Mouse (Mus musculus): ENCODE data around the gene Ackr4. TPM values are rescaled to one million over a fixed set of nuclear protein-coding genes. Genes with fewer than 3 reads are reported as not detected.

Ackr4 gene
- polyA plus RNA-seq, 2 experiments: 0.11 to 0.24 TPM

GRCm38 (mm10) chr9:104064571-104064970 lies 62.2 kb downstream of the Ackr4 start:
- WGBS (ENCODE audit: insufficient replicate concordance): 18% methylated on average over 1 of the region's 1 CpGs
- DNase-seq (ENCODE audit: low read depth in 3 of 3, low spot score in 3 of 3): no peak
- no peaks in the 10 kb centered on the region for H3K36me3 ChIP-seq (replicated peaks; ENCODE audit: control insufficient read depth, insufficient read depth, low read depth)
- peak overlapping the region in 1 of 2 experiments; percentile 99; a peak in 1 of 4 replicates for H3K4me3 ChIP-seq (ENCODE audit: insufficient read depth in 1 of 2, low read depth in 2 of 2, low read length in 2 of 2)
- H3K9ac ChIP-seq (replicated peaks): no peak overlapping the region
- TF ChIP-seq EP300 (IDR thresholded peaks at IDR 0.05; ENCODE audit: low read depth) (no peak), CTCF (IDR thresholded peaks at IDR 0.05; ENCODE audit: low read depth) (no peak)
- no peak overlapping the region for H3K27ac ChIP-seq
- no peaks in the 10 kb centered on the region for H3K27me3 ChIP-seq (ENCODE audit: control insufficient read depth, insufficient read depth, low read length)
- no peaks in the 10 kb centered on the region for H3K9me3 ChIP-seq (ENCODE audit: control insufficient read depth, low read length)
- H3K4me2 ChIP-seq (ENCODE audit: low read depth): peak overlapping the region; percentile 22
- no peak for ATAC-seq (ENCODE audit: insufficient read depth)
- peaks cover 7 to 9% of the 10 kb centered on the region in 2 experiments; a peak in 3 of 4 replicates for H3K4me1 ChIP-seq (replicated peaks; ENCODE audit: control insufficient read depth in 2 of 2, insufficient read depth in 2 of 2, low read length in 1 of 2)

GRCm38 (mm10) chr9:104063244-104063961 lies 63.3 kb downstream of the Ackr4 start, which contains the start of gene Acad11:
Gene Acad11 (plus strand): TSS chr9:104063377.
- ATAC-seq (ENCODE audit: insufficient read depth) (peak; percentile 92), DNase-seq (ENCODE audit: low read depth in 3 of 3, low spot score in 3 of 3) (peak; percentile 72 to 79 (median 73))
- TF ChIP-seq EP300 (IDR thresholded peaks at IDR 0.05; ENCODE audit: low read depth) (0 out of 2 replicates have a peak, but pooled peaks have one; percentile 14), CTCF (IDR thresholded peaks at IDR 0.05; ENCODE audit: low read depth) (no peak)
- no peaks in the 10 kb centered on the region for H3K36me3 ChIP-seq (replicated peaks; ENCODE audit: control insufficient read depth, insufficient read depth, low read depth)
- H3K9me3 ChIP-seq (ENCODE audit: control insufficient read depth, low read length): no peaks in the 10 kb centered on the region
- H3K27ac ChIP-seq: no peak within 1 kb of the TSS; the same call in 1 of the 2 replicates
- H3K27me3 ChIP-seq (ENCODE audit: control insufficient read depth, insufficient read depth, low read length): no peaks in the 10 kb centered on the region
- peak within 1 kb of the TSS; percentile 79 for H3K4me2 ChIP-seq (ENCODE audit: low read depth)
- 0% methylated on average over 27 of the region's 30 CpGs for WGBS (ENCODE audit: insufficient replicate concordance)
- peak within 1 kb of the TSS; percentile 84 for H3K9ac ChIP-seq (replicated peaks)
- H3K4me3 ChIP-seq (ENCODE audit: insufficient read depth in 1 of 2, low read depth in 2 of 2, low read length in 2 of 2): peak within 1 kb of the TSS; percentile 99
- peaks cover 7 to 9% of the 10 kb centered on the region in 2 experiments; a peak in 3 of 4 replicates for H3K4me1 ChIP-seq (replicated peaks; ENCODE audit: control insufficient read depth in 2 of 2, insufficient read depth in 2 of 2, low read length in 1 of 2)

GRCm38 (mm10) chr9:104062430-104063243 lies 64.1 kb downstream of the Ackr4 start, which contains the start of gene Uba5:
Gene Uba5 (minus strand): TSS chr9:104063134.
- Histone ChIP-seq H3K27me3 (ENCODE audit: control insufficient read depth, insufficient read depth, low read length) (no peaks in the 10 kb centered on the region), H3K9ac (replicated peaks) (peak within 1 kb of the TSS; percentile 84), H3K4me2 (ENCODE audit: low read depth) (peak within 1 kb of the TSS; percentile 79), H3K27ac (no peak within 1 kb of the TSS; the same call in 1 of the 2 replicates), H3K4me1 (replicated peaks; ENCODE audit: control insufficient read depth in 2 of 2, insufficient read depth in 2 of 2, low read length in 1 of 2) (peaks cover 7 to 9% of the 10 kb centered on the region in 2 experiments; a peak in 3 of 4 replicates), H3K9me3 (ENCODE audit: control insufficient read depth, low read length) (no peaks in the 10 kb centered on the region), H3K36me3 (replicated peaks; ENCODE audit: control insufficient read depth, insufficient read depth, low read depth) (no peaks in the 10 kb centered on the region), H3K4me3 (ENCODE audit: insufficient read depth in 1 of 2, low read depth in 2 of 2, low read length in 2 of 2) (peak within 1 kb of the TSS; percentile 99)
- under 1% methylated on average over 57 of the region's 59 CpGs for WGBS (ENCODE audit: insufficient replicate concordance)
- DNase-seq (ENCODE audit: low read depth in 3 of 3, low spot score in 3 of 3): peak in 2 of 3 experiments; percentile 57 to 60
- TF ChIP-seq EP300 (IDR thresholded peaks at IDR 0.05; ENCODE audit: low read depth) (no peak), CTCF (IDR thresholded peaks at IDR 0.05; ENCODE audit: low read depth) (no peak)
- peak; percentile 75 for ATAC-seq (ENCODE audit: insufficient read depth)

- H3K9ac ChIP-seq (replicated peaks): no peak overlapping the region
- no peaks in the 10 kb centered on the region for H3K9me3 ChIP-seq (ENCODE audit: control insufficient read depth, low read length)
- no peak overlapping the region for H3K4me2 ChIP-seq (ENCODE audit: low read depth)
- DNase-seq (ENCODE audit: low read depth in 3 of 3, low spot score in 3 of 3) (no peak), ATAC-seq (ENCODE audit: insufficient read depth) (no peak)
- no peaks in the 10 kb centered on the region for H3K4me1 ChIP-seq (replicated peaks; ENCODE audit: control insufficient read depth in 2 of 2, insufficient read depth in 2 of 2, low read length in 1 of 2)
- TF ChIP-seq CTCF (IDR thresholded peaks at IDR 0.05; ENCODE audit: low read depth): no peak
- no peak for TF ChIP-seq EP300 (IDR thresholded peaks at IDR 0.05; ENCODE audit: low read depth)
- H3K27me3 ChIP-seq (ENCODE audit: control insufficient read depth, insufficient read depth, low read length): no peaks in the 10 kb centered on the region
- peaks cover 11% of the 10 kb centered on the region for H3K36me3 ChIP-seq (replicated peaks; ENCODE audit: control insufficient read depth, insufficient read depth, low read depth)
- WGBS (ENCODE audit: insufficient replicate concordance): 72% methylated on average over 6 of the region's 6 CpGs
- H3K27ac ChIP-seq: no peak overlapping the region
- no peak overlapping the region for H3K4me3 ChIP-seq (ENCODE audit: insufficient read depth in 1 of 2, low read depth in 2 of 2, low read length in 2 of 2)
Observed at GRCm38 (mm10) chr9:104051028-104051427, 75.7 kb downstream of the Ackr4 start.
